Mouse (Mus musculus): ENCODE results near the gene Ppp1r14b.

Ppp1r14b gene

GRCm38 (mm10) chr19:6996006-6996405 is 21.2 kb downstream of the Ppp1r14b start, which contains the start of the genes Nudt22 and Trpt1:
Nudt22 (minus strand) TSS chr19:6996117.
Trpt1 (plus strand) TSS chr19:6996131.
- peak; percentile 83 for DNase-seq

- DNase-seq: no peak
Measured at GRCm38 (mm10) chr19:6997721-6998290, 23.0 kb downstream of the Ppp1r14b start.

DNA sequence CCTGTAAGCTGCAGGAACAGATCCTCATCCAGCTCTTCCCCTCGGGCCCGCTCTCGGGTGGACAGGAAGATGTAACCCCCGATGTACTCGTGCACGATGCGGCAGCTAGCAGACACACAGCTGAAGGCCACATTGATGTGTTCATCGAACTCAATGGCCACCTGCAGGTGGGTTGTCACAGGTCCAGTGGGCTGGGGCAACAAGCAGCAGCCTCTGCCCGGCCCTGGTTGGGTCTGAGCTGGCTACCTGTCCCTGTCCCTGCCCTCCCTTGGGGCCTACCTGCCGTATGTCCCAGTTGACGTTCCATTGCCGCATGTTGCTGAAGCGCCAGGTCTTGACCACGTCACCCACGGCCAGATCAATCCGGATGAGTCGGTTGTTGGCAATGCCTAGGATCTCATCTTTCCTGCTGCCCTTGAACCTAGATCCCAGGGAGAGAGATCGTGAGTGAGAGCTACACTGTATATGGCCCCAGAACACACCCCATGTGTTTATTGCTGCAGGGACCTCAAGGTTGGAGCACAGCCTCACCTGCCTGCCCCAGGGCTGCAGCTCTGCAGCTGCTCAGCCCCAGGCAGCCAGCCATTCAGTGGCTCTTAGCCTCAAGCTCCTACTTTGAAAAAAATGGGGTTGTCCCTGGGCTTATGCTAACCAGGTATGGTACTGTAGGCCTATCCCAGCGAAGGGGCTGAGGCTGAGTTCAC is 24.7 kb downstream of the Ppp1r14b start:
- DNase-seq: no peak

- no peak for DNase-seq
Measured at GRCm38 (mm10) chr19:7006892-7007593, 32.3 kb downstream of the Ppp1r14b start.

GRCm38 (mm10) chr19:7012426-7012825 is 37.7 kb downstream of the Ppp1r14b start:
- no peak for DNase-seq

DNA sequence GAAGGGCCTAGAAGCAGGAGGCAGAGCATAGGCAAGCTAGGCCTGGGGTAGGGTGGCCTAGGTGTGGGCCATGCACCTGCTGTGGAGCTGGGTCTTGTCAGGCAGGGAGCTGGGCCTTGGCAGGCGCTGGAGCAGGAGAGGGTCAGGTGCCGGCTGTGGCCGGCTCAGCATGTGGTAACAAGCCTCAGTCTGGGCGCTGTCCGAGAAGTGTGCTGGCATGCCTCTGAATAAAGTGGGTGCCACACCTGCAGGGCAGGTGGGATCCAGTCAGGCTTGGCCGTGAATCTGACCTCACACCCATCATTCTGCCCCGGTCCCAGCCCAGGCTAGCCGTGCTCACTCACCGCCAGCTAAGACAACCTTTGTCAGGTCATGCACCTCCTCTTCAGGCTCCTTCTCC is 39.2 kb downstream of the Ppp1r14b start:
- DNase-seq: no peak

DNA sequence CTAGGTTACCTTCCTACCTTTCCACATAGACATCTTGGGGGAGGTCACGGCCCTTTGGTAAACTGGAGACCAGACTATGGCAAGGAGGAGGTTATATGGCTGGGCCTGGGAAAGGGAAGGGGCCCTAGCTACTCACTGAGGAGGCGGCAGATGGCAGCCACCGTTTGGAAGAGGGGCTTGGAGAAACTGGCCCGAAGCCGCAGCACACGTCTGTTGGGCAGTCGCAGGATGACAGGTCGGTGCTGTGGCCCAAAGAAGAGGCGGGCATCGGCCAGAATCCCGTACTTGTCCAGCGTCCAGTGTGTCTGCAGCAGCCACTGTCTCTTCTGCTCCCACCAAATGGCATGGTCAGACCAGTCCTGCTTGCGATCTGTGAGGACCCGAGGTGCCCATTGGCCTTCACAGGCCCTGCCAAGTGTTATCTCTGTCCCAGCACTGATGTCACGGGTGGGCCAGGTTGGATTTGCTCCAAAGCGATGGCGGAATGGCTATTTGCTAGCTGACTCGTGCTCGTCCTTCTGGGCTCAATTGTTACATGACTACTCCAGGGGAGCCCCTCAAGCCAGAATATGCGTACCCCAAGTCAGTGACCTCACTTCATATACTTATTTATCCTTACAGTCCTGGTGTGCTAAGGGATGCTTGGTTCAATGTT is 39.8 kb downstream of the Ppp1r14b start:
- no peak for DNase-seq

GRCm38 (mm10) chr19:7017541-7018457 is 43.0 kb downstream of the Ppp1r14b start:
- no peak for DNase-seq

DNA sequence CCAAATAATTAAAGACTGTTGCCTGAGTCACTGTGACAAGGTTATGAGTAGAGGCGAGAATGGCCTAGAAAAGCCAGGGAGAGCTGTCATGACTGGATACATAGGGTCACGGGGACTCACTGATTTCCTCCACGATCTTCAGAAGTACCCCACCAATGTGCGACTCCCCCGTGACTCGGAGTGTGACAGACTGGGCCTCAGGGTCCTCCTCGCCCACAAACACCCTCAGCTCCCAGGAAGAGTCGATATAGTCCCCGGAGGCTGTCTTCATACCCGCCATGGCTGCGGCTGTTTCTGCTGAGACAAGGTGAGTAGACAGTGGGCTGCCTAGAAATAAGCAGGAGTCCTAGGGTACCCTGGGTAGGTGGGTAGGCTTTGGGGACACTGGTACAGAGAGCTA is 43.8 kb downstream of the Ppp1r14b start:
- no peak for DNase-seq

DNA sequence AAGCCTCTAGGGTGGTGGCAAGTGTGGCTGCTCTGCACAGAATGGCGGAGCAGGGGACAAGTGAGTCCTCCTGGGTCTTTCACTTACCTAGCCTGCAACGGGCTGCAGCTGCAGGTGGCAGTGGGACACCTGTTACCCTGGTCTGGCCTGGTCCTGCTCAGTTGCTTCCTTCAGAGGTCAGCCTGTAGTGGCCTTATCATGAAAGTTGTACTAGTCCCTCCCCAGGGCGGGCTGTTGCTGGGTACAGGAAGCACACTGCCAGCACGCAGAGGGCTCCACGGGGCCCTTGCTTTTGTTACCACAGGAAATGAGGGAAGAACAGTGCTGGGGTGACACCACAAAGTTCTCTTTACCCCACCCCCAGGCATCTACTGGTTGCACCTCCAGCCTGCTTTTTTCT is 44.4 kb downstream of the Ppp1r14b start, which contains the start of gene Fermt3:
TSS of gene Fermt3 (minus strand) at position 279 of the 400 bp plus-strand sequence.
- no peak for DNase-seq

DNA sequence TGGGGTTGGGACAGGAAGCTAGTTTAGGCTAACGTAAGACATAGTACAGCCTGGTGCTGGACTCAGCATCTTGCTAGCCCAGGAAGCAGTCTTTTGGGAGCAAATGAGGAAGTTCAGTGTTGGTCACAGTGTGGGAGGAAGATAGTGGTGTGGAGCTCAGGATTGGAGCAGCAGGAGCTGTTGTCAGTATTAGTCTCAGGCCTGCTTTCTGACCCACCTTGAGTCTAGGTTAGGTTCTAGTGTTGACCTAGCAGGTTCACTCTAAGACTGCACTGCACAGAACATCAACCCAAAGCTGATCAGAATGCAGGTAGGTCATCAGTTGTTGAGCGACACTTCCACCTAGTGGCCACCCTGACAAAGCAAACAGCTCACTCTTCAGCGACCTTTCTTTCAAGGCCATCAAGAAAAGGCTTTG is 45.5 kb downstream of the Ppp1r14b start:
- peak; percentile 54 for DNase-seq
